Mouse (Mus musculus): ENCODE measurements around the gene Hipk2.
"Not testable (repeated sequence)": the region's sequence is repeated elsewhere in the genome, so short reads cannot be mapped to it uniquely, and the experiment has no call there.

Gene Hipk2

DNA sequence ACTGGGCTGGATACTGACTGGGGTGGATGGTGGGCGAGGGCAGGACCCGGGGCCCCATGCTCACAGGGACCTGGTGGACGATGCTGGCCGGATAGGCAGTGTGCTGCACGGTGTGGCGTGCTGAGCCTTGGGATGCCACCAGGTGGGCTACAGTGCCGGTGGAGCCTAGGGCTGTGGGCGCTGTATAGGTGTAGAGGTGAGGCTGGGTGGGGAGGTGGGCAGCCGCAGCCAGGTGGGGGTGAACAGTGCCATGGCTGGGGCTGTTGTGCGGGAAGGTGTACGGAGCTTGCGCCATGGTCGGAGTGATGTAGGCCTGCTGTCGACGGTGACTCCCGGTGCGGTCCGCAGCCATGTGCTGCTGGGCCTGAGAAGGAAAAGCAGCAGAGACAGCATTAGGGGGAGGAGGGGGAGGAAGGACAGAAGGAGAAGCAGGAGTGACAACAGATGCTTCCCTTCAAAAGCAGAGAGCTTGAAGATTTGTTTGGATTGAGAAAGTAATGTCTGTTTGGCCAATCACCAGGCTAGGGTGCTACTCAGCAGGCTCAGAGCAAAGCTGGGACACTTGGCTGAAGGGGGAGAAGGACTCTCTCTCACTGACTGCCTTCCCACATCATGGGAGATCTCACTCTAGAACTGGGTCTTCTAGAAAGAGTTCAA is 177.6 kb downstream of the Hipk2 start:
- no peaks in the 10 kb centered on the region for H3K27me3 ChIP-seq (ENCODE audit: control insufficient read depth, insufficient read depth, low read length, poor library complexity, severe bottlenecking)
- no peaks in the 10 kb centered on the region for H3K36me3 ChIP-seq (ENCODE audit: control insufficient read depth, insufficient read depth, low read length, poor library complexity, severe bottlenecking)
- no peak for DNase-seq (ENCODE audit: low read depth, low spot score)

DNA sequence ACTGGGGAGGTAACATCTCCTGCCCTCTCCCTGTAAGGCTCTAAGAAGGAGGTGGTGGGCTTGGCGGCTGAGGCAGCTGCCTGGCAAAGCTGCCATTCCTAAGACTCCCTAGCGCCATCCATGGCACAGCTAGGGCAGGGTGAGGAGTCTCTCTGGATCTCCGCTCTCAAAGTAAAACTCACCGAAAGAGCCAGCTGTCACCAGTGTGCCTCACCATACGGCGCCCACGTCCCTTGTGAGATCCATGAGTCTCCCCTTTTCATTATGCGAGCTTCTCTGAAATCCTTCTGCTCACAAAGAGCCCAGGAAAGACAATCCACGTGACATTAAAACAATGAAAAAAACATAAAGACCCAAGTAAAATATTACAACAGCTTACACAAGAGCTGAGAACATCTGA is 179.4 kb downstream of the Hipk2 start:
- H3K27me3 ChIP-seq (ENCODE audit: control insufficient read depth, insufficient read depth, low read length, poor library complexity, severe bottlenecking), result no peaks in the 10 kb centered on the region
- DNase-seq (ENCODE audit: low read depth, low spot score), result no peak
- no peaks in the 10 kb centered on the region for H3K36me3 ChIP-seq (ENCODE audit: control insufficient read depth, insufficient read depth, low read length, poor library complexity, severe bottlenecking)

DNA sequence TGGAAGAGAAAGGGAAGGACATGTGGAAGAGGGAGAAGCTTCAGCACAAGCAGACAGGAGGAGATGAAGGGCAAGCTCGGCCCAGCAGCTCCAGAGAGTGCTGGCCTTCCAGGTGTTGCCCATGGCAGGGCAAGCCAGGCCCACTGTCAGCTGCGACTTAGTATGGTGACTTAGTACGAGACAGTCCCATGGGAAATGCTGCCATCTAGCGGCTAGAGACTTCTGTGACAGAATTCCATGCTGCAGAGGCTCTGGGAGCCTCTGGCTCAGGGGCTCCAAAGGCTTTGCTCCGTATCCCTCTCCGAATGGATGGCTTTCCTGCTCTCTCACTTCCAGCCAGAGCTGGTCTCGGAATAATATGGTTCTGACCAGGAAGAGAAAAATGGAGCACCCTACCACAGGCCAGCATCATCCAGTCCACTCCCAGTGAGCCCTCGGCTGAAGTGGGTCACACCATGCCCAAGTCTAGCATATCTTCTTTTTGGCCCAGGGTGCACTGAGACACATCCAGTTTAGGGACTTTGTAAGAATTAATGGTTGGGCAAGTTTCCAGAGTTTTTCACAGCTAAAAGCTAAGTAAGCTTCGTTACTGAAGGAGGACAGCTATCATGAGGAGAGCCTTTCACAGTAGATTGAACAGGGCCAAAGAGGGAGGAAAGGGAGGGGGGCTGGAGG is 180.4 kb downstream of the Hipk2 start:
- no peaks in the 10 kb centered on the region for H3K36me3 ChIP-seq (ENCODE audit: control insufficient read depth, insufficient read depth, low read length, poor library complexity, severe bottlenecking)
- no peaks in the 10 kb centered on the region for H3K27me3 ChIP-seq (ENCODE audit: control insufficient read depth, insufficient read depth, low read length, poor library complexity, severe bottlenecking)
- peak; percentile 84 for DNase-seq (ENCODE audit: low read depth, low spot score)

DNA sequence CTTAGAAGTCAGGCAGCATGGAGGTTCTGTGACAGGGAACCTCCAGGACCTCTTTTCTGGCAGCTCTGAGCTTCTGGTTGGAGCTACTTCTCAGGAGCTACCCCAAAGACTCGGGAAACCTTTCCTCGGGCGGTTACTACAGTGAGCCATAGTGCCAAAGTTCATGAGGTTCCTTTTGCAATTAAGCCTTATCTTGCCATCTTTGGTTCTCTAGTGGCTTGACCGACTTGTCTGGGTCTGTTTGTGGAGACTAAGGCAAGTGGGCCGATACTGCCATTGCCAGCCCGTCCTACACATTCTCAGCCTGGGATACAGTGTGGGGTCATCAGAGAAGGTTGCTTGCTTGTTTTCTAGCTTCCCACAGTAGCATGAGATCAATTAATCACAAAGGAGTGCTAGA is 183.4 kb downstream of the Hipk2 start:
- DNase-seq (ENCODE audit: low read depth, low spot score), result no peak
- Histone ChIP-seq H3K36me3 (ENCODE audit: control insufficient read depth, insufficient read depth, low read length, poor library complexity, severe bottlenecking) (no peaks in the 10 kb centered on the region), H3K27me3 (ENCODE audit: control insufficient read depth, insufficient read depth, low read length, poor library complexity, severe bottlenecking) (no peaks in the 10 kb centered on the region)

DNA sequence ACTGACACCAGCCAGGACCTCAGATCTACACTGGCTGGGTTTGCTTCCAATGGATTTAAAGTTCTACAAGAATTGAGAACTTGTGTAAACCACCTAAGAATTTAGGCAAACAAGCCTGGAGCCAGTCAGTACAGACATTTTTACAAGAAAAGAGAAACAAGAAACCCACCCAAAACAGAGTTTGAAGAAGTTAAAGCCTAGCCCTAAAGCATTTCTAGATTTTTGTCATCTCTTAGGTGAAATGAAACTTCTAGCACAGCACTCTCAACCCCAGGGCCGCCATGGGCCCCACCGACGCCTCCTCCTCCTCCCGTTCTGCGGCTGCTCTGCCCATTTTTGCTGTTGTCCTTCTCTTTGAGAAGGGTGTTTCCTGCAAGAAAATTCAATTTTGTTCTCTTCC is 184.9 kb downstream of the Hipk2 start:
- Histone ChIP-seq H3K27me3 (ENCODE audit: control insufficient read depth, insufficient read depth, low read length, poor library complexity, severe bottlenecking) (no peaks in the 10 kb centered on the region), H3K36me3 (ENCODE audit: control insufficient read depth, insufficient read depth, low read length, poor library complexity, severe bottlenecking) (no peaks in the 10 kb centered on the region)
- no peak for DNase-seq (ENCODE audit: low read depth, low spot score)

DNA sequence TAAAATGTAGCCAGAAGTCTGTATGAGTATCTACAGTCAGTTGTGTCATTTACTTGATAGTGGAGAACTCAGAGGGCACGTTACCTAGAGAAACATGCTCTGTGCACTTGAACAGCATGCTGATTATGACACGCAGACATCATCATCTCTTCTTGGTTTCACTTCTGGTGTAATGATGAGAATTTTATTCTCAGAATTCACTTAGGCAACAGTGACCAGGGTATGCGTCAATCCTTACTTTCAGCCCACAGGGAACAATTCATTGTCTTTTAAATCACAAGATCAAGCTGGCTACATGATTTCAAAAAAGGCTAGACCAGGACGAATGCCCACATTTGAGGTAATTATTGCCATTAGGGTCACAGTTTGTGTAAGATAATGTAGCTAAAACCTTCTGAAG is 185.3 kb downstream of the Hipk2 start:
- no peak for DNase-seq (ENCODE audit: low read depth, low spot score)
- H3K36me3 ChIP-seq (ENCODE audit: control insufficient read depth, insufficient read depth, low read length, poor library complexity, severe bottlenecking), result no peaks in the 10 kb centered on the region
- no peaks in the 10 kb centered on the region for H3K27me3 ChIP-seq (ENCODE audit: control insufficient read depth, insufficient read depth, low read length, poor library complexity, severe bottlenecking)

DNA sequence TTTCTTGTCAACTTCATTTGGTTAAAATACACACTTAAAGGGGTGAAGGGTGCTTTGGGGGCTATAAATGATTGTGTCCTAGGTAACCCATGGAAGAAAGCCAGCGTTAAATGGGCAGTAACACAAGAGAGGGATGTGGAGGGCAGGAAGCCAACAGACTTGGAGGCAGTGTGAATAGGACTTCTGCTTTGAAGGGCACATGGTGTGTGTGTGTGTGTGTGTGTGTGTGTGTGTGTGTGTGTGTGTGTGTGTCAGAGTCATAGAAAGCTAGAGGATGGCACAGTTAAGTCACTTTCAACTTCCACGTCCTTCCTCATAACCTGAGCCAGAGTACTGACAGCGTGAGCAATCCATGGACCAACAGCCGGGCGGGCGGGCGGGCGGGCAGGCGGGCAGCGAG is 187.1 kb downstream of the Hipk2 start:
- Histone ChIP-seq H3K27me3 (ENCODE audit: control insufficient read depth, insufficient read depth, low read length, poor library complexity, severe bottlenecking) (no peaks in the 10 kb centered on the region), H3K36me3 (ENCODE audit: control insufficient read depth, insufficient read depth, low read length, poor library complexity, severe bottlenecking) (no peaks in the 10 kb centered on the region)
- no peak for DNase-seq (ENCODE audit: low read depth, low spot score)

DNA sequence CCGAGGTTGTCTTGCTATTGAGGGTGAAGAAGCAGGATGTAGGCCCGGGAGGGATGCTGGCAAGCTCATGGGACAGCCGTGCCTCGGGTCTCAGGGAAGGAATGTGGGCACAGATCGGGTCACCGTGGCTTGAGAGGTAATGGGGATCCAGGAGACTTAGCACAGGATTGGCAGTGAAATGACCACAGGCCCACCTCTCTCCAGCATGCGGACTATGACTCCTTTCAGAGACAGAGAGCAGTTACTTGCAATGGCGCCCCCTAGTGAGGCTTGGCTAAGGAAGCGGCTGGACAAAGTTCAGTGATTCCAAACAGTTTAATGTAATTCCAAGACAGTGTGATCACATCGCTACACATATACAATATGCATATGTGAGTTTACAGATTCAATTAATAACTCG is 188.7 kb downstream of the Hipk2 start:
- no peaks in the 10 kb centered on the region for H3K36me3 ChIP-seq (ENCODE audit: control insufficient read depth, insufficient read depth, low read length, poor library complexity, severe bottlenecking)
- DNase-seq (ENCODE audit: low read depth, low spot score), result peak; percentile 52
- no peaks in the 10 kb centered on the region for H3K27me3 ChIP-seq (ENCODE audit: control insufficient read depth, insufficient read depth, low read length, poor library complexity, severe bottlenecking)

DNA sequence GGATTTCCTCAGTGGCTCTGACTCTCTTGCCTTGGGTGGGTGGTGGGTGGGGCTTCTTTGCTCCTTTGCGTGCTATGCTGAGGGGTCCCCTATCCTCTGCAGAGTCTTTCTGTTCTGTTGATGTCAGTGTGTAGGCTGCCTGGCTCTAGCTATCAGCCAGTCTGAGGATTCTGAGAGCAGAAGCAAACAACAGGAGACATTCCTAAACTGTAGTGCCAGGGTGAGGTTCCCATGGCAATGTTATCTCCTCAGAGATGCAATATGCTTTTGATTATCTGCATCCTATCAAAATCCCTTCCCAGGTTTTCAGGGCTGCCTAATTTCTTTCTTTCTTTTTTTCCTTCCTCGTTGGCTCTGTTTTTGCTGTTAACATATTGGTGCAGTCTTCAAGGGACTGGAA is 193.4 kb downstream of the Hipk2 start:
- H3K36me3 ChIP-seq (ENCODE audit: control insufficient read depth, insufficient read depth, low read length, poor library complexity, severe bottlenecking), result no peaks in the 10 kb centered on the region
- DNase-seq (ENCODE audit: low read depth, low spot score), result no peak
- no peaks in the 10 kb centered on the region for H3K27me3 ChIP-seq (ENCODE audit: control insufficient read depth, insufficient read depth, low read length, poor library complexity, severe bottlenecking)

DNA sequence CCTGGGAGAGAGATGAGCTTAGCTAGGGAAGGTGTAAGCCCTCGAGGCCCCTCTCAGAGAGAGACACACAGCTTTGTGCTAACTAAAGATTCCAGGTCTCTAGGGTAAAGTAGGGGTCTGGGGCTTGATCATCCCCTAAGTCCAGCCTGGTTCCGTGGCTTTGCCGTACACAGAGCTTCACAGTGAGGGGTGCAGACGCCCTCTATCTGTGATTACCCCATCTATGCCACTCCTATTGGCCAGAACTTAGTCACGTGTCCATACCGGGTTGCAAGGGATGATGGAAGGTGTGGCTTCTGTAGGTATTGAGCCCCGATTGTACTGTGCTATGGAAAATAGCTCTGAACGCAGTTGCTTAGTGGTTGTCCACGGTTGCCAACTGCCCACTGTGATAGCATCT is 198.3 kb downstream of the Hipk2 start:
- DNase-seq (ENCODE audit: low read depth, low spot score), result no peak
- Histone ChIP-seq H3K27me3 (ENCODE audit: control insufficient read depth, insufficient read depth, low read length, poor library complexity, severe bottlenecking) (no peaks in the 10 kb centered on the region), H3K36me3 (ENCODE audit: control insufficient read depth, insufficient read depth, low read length, poor library complexity, severe bottlenecking) (no peaks in the 10 kb centered on the region)

DNA sequence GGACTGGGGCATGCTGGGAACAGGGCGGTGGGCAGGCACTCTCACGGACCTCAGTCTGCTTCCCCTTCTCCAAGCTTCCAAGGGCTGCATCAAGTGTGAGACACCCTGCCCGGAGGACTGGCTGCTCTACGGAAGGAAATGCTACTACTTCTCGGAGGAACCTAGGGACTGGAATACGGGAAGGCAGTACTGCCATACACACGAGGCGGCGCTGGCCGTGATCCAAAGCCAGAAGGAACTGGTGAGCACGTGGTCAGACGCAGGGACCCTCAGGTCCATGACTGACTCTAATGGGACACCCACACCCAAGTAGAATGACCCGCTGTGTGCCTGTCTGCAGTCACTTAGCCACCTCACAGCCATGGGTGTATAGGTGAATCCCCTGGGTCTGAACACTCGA is 199.2 kb downstream of the Hipk2 start:
- Histone ChIP-seq H3K27me3 (ENCODE audit: control insufficient read depth, insufficient read depth, low read length, poor library complexity, severe bottlenecking) (no peaks in the 10 kb centered on the region), H3K36me3 (ENCODE audit: control insufficient read depth, insufficient read depth, low read length, poor library complexity, severe bottlenecking) (no peaks in the 10 kb centered on the region)
- no peak for DNase-seq (ENCODE audit: low read depth, low spot score)

DNA sequence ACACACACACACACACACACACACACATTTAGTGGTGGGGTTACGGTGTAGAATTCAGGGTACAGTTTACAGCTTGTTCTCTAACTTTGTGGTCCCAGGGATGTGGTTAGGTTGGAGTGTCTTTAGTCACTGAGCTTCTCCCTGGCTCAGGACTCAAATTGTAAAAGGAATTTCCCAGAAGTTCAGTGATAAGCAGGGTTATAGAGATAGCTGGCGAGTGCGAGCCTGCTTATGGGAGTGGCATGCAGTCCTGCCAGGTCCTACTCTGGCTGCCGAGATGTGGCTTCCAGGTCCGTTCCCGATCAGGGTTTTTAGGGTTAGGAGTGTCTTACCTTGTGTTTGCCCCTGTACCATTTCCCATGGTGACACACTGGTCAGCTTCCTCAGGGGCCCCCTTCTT is 199.7 kb downstream of the Hipk2 start:
- Histone ChIP-seq H3K27me3 (ENCODE audit: control insufficient read depth, insufficient read depth, low read length, poor library complexity, severe bottlenecking) (no peaks in the 10 kb centered on the region), H3K36me3 (ENCODE audit: control insufficient read depth, insufficient read depth, low read length, poor library complexity, severe bottlenecking) (no peaks in the 10 kb centered on the region)
- DNase-seq (ENCODE audit: low read depth, low spot score), result no peak

DNA sequence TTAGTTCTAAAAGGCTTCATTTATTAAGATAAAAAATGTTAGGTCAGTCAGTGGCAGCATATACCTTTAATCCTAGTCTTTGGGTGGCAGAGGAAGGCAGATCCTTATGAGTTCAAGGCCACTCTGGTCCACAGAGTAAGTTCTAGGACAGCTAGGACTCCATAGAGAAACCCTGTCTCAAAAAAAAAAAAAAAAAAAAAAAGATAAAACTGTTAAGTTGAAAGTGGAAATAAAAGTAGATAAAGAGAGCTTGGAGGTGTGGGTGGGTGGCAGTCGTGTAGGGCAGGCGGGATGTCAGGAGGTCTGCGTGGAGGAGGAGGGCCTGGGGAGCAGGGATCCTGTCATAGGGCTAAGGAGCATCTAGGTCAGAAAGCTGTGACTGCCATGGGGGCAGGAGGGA is 204.0 kb downstream of the Hipk2 start:
- Histone ChIP-seq H3K36me3 (ENCODE audit: control insufficient read depth, insufficient read depth, low read length, poor library complexity, severe bottlenecking) (no peaks in the 10 kb centered on the region), H3K27me3 (ENCODE audit: control insufficient read depth, insufficient read depth, low read length, poor library complexity, severe bottlenecking) (no peaks in the 10 kb centered on the region)
- DNase-seq (ENCODE audit: low read depth, low spot score), result no peak

DNA sequence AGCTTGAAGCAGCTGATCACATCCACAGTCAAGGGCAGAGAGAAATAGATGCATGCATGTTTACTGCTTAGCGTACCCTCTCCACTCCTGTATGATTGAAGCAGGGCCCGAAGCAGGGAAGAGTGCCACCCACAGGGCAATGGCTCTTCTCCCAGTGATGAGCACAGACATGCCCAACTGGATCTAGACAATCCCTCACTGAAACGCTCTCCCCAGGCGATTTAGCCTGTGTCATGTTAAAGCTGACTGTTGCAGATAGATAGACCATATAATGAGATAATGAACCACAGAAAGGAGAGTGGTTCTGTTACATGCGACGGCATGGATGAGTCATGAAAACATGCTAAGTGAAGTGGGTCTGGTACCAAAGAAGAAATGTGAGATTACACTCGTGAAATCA is 204.7 kb downstream of the Hipk2 start:
- no peaks in the 10 kb centered on the region for H3K27me3 ChIP-seq (ENCODE audit: control insufficient read depth, insufficient read depth, low read length, poor library complexity, severe bottlenecking)
- no peaks in the 10 kb centered on the region for H3K36me3 ChIP-seq (ENCODE audit: control insufficient read depth, insufficient read depth, low read length, poor library complexity, severe bottlenecking)
- no peak for DNase-seq (ENCODE audit: low read depth, low spot score)

DNA sequence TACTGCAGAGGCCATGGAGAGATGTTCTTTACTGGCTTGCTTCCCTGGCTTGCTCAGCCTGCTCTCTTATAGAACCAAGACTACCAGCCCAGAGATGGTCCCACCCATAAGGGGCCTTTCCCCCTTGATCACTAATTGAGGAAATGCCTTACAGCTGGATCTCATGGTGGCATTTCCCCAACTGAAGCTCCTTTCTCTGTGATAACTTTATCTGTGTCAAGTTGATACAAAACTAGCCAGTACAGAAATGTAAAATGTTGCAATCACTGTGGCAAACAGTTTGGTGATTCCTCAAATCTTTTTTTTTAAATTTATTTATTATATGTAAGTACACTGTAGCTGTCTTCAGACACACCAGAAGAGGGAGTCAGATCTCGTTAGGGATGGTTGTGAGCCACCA is 205.5 kb downstream of the Hipk2 start:
- H3K36me3 ChIP-seq (ENCODE audit: control insufficient read depth, insufficient read depth, low read length, poor library complexity, severe bottlenecking); H3K27me3 ChIP-seq (ENCODE audit: control insufficient read depth, insufficient read depth, low read length, poor library complexity, severe bottlenecking); DNase-seq (ENCODE audit: low read depth, low spot score): not testable (repeated sequence)

DNA sequence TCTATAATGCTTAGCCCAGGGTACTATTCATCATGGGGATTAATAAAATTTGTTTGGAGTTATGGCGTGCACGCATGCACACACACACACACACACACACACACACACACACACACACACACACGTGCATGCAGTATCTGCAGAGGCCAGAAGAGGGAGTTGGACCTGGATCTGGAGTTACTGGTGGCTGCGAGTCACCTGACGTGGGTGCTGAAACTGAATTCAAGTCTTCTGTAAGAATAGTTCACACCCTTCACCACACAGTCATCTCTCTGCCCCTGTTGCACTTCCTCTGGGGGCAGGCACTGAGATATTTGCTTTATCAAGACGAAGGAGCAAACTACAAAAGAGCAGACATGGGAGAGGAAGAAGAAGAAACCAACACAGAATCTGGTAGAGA is 206.4 kb downstream of the Hipk2 start:
- Histone ChIP-seq H3K36me3 (ENCODE audit: control insufficient read depth, insufficient read depth, low read length, poor library complexity, severe bottlenecking) (no peaks in the 10 kb centered on the region), H3K27me3 (ENCODE audit: control insufficient read depth, insufficient read depth, low read length, poor library complexity, severe bottlenecking) (no peaks in the 10 kb centered on the region)
- peak; percentile 56 for DNase-seq (ENCODE audit: low read depth, low spot score)
